Mouse (Mus musculus): ENCODE results near the gene Nop2. TPM values are rescaled to one million over a fixed set of nuclear protein-coding genes. Genes with fewer than 3 reads are reported as not detected.

The Nop2 gene
- polyA plus RNA-seq, 1 experiment from 2014 or later: 67.2 TPM

- H3K4me1 ChIP-seq (ENCODE audit: control insufficient read depth, insufficient read depth, low read length): peaks cover 24% of the 10 kb centered on the region
- H3K9me3 ChIP-seq (ENCODE audit: control insufficient read depth, low read length): no peaks in the 10 kb centered on the region
- peak overlapping the region; percentile 79 for H3K27ac ChIP-seq (ENCODE audit: low read depth, low read length)
- ATAC-seq (ENCODE audit: low FRiP score, low TSS enrichment): peak; percentile 4; the same call in 1 of the 2 replicates
- H3K4me3 ChIP-seq (ENCODE audit: low read length): peak overlapping the region; percentile 74; the same call in 1 of the 2 replicates
- peaks cover 68% of the 10 kb centered on the region for H3K36me3 ChIP-seq (ENCODE audit: control insufficient read depth, insufficient read depth, low read length)
- no peaks in the 10 kb centered on the region for H3K27me3 ChIP-seq (ENCODE audit: control insufficient read depth, insufficient read depth, low read length)
- 17% methylated on average over 10 of the region's 10 CpGs for WGBS
- H3K9ac ChIP-seq (ENCODE audit: low read depth, low read length): peak overlapping the region; percentile 55; the same call in 1 of the 2 replicates
- H3K4me2 ChIP-seq (replicated peaks; ENCODE audit: low read depth, low read length): peak overlapping the region; percentile 54
Measured at GRCm38 (mm10) chr6:125166861-125167650, 35.3 kb downstream of the Nop2 start.

GRCm38 (mm10) chr6:125168086-125168485 lies 36.4 kb downstream of the Nop2 start:
- ATAC-seq (ENCODE audit: low FRiP score, low TSS enrichment): no peak
- Histone ChIP-seq H3K9ac (ENCODE audit: low read depth, low read length) (no peak overlapping the region), H3K4me1 (ENCODE audit: control insufficient read depth, insufficient read depth, low read length) (peaks cover 24% of the 10 kb centered on the region), H3K36me3 (ENCODE audit: control insufficient read depth, insufficient read depth, low read length) (peaks cover 71% of the 10 kb centered on the region), H3K4me3 (ENCODE audit: low read length) (no peak overlapping the region), H3K27ac (ENCODE audit: low read depth, low read length) (no peak overlapping the region), H3K9me3 (ENCODE audit: control insufficient read depth, low read length) (no peaks in the 10 kb centered on the region), H3K27me3 (ENCODE audit: control insufficient read depth, insufficient read depth, low read length) (no peaks in the 10 kb centered on the region), H3K4me2 (replicated peaks; ENCODE audit: low read depth, low read length) (no peak overlapping the region)
- WGBS: 90% methylated on average over 14 of the region's 14 CpGs

- H3K4me3 ChIP-seq (ENCODE audit: low read length): no peak overlapping the region
- ATAC-seq (ENCODE audit: low FRiP score, low TSS enrichment): no peak
- H3K9ac ChIP-seq (ENCODE audit: low read depth, low read length): no peak overlapping the region
- peaks cover 15% of the 10 kb centered on the region for H3K4me1 ChIP-seq (ENCODE audit: control insufficient read depth, insufficient read depth, low read length)
- no peaks in the 10 kb centered on the region for H3K9me3 ChIP-seq (ENCODE audit: control insufficient read depth, low read length)
- 82% methylated on average over 6 of the region's 6 CpGs for WGBS
- no peaks in the 10 kb centered on the region for H3K27me3 ChIP-seq (ENCODE audit: control insufficient read depth, insufficient read depth, low read length)
- H3K36me3 ChIP-seq (ENCODE audit: control insufficient read depth, insufficient read depth, low read length): peaks cover 82% of the 10 kb centered on the region
- no peak overlapping the region for H3K27ac ChIP-seq (ENCODE audit: low read depth, low read length)
- no peak overlapping the region for H3K4me2 ChIP-seq (replicated peaks; ENCODE audit: low read depth, low read length)
Measured at GRCm38 (mm10) chr6:125170194-125170593, 38.5 kb downstream of the Nop2 start.

- H3K4me1 ChIP-seq (ENCODE audit: control insufficient read depth, insufficient read depth, low read length): peaks cover 2% of the 10 kb centered on the region
- no peaks in the 10 kb centered on the region for H3K27me3 ChIP-seq (ENCODE audit: control insufficient read depth, insufficient read depth, low read length)
- no peak overlapping the region for H3K9ac ChIP-seq (ENCODE audit: low read depth, low read length)
- no peak for ATAC-seq (ENCODE audit: low FRiP score, low TSS enrichment)
- peaks cover 99% of the 10 kb centered on the region for H3K36me3 ChIP-seq (ENCODE audit: control insufficient read depth, insufficient read depth, low read length)
- H3K9me3 ChIP-seq (ENCODE audit: control insufficient read depth, low read length): no peaks in the 10 kb centered on the region
- H3K27ac ChIP-seq (ENCODE audit: low read depth, low read length): no peak overlapping the region
- H3K4me2 ChIP-seq (replicated peaks; ENCODE audit: low read depth, low read length): no peak overlapping the region
- no peak overlapping the region for H3K4me3 ChIP-seq (ENCODE audit: low read length)
- 97% methylated on average over 2 of the region's 2 CpGs for WGBS
Measured at GRCm38 (mm10) chr6:125172474-125172873, 40.8 kb downstream of the Nop2 start.

GRCm38 (mm10) chr6:125173256-125173655 lies 41.5 kb downstream of the Nop2 start:
- no peaks in the 10 kb centered on the region for H3K4me1 ChIP-seq (ENCODE audit: control insufficient read depth, insufficient read depth, low read length)
- no peak overlapping the region for H3K27ac ChIP-seq (ENCODE audit: low read depth, low read length)
- no peak overlapping the region for H3K4me3 ChIP-seq (ENCODE audit: low read length)
- ATAC-seq (ENCODE audit: low FRiP score, low TSS enrichment): no peak
- H3K9me3 ChIP-seq (ENCODE audit: control insufficient read depth, low read length): no peaks in the 10 kb centered on the region
- no peak overlapping the region for H3K9ac ChIP-seq (ENCODE audit: low read depth, low read length)
- peaks cover 99% of the 10 kb centered on the region for H3K36me3 ChIP-seq (ENCODE audit: control insufficient read depth, insufficient read depth, low read length)
- no peak overlapping the region for H3K4me2 ChIP-seq (replicated peaks; ENCODE audit: low read depth, low read length)
- H3K27me3 ChIP-seq (ENCODE audit: control insufficient read depth, insufficient read depth, low read length): no peaks in the 10 kb centered on the region
- 93% methylated on average over 7 of the region's 7 CpGs for WGBS

- H3K36me3 ChIP-seq (ENCODE audit: control insufficient read depth, insufficient read depth, low read length): peaks cover 99% of the 10 kb centered on the region
- H3K4me1 ChIP-seq (ENCODE audit: control insufficient read depth, insufficient read depth, low read length): no peaks in the 10 kb centered on the region
- no peaks in the 10 kb centered on the region for H3K27me3 ChIP-seq (ENCODE audit: control insufficient read depth, insufficient read depth, low read length)
- ATAC-seq (ENCODE audit: low FRiP score, low TSS enrichment): no peak
- no peaks in the 10 kb centered on the region for H3K9me3 ChIP-seq (ENCODE audit: control insufficient read depth, low read length)
- H3K9ac ChIP-seq (ENCODE audit: low read depth, low read length): no peak overlapping the region
- 84% methylated on average over 5 of the region's 5 CpGs for WGBS
- H3K27ac ChIP-seq (ENCODE audit: low read depth, low read length): no peak overlapping the region
- no peak overlapping the region for H3K4me2 ChIP-seq (replicated peaks; ENCODE audit: low read depth, low read length)
- no peak overlapping the region for H3K4me3 ChIP-seq (ENCODE audit: low read length)
Measured at GRCm38 (mm10) chr6:125175469-125175868, 43.8 kb downstream of the Nop2 start.

GRCm38 (mm10) chr6:125179601-125180000 lies 47.9 kb downstream of the Nop2 start:
- WGBS: 91% methylated on average over 7 of the region's 7 CpGs
- ATAC-seq (ENCODE audit: low FRiP score, low TSS enrichment): no peak
- Histone ChIP-seq H3K4me3 (ENCODE audit: low read length) (no peak overlapping the region), H3K4me2 (replicated peaks; ENCODE audit: low read depth, low read length) (no peak overlapping the region), H3K4me1 (ENCODE audit: control insufficient read depth, insufficient read depth, low read length) (no peaks in the 10 kb centered on the region), H3K9ac (ENCODE audit: low read depth, low read length) (no peak overlapping the region), H3K27me3 (ENCODE audit: control insufficient read depth, insufficient read depth, low read length) (no peaks in the 10 kb centered on the region), H3K27ac (ENCODE audit: low read depth, low read length) (no peak overlapping the region), H3K36me3 (ENCODE audit: control insufficient read depth, insufficient read depth, low read length) (peaks cover 100% of the 10 kb centered on the region), H3K9me3 (ENCODE audit: control insufficient read depth, low read length) (no peaks in the 10 kb centered on the region)

GRCm38 (mm10) chr6:125182133-125182532 lies 50.4 kb downstream of the Nop2 start:
- ATAC-seq (ENCODE audit: low FRiP score, low TSS enrichment): no peak

GRCm38 (mm10) chr6:125186203-125186602 lies 54.5 kb downstream of the Nop2 start:
- H3K27ac ChIP-seq (ENCODE audit: low read depth, low read length): no peak overlapping the region
- H3K27me3 ChIP-seq (ENCODE audit: control insufficient read depth, insufficient read depth, low read length): no peaks in the 10 kb centered on the region
- no peak overlapping the region for H3K4me3 ChIP-seq (ENCODE audit: low read length)
- peaks cover 6% of the 10 kb centered on the region; the same call in 1 of the 2 replicates for H3K4me1 ChIP-seq (ENCODE audit: control insufficient read depth, insufficient read depth, low read length)
- ATAC-seq (ENCODE audit: low FRiP score, low TSS enrichment): no peak
- no peak overlapping the region for H3K4me2 ChIP-seq (replicated peaks; ENCODE audit: low read depth, low read length)
- H3K9ac ChIP-seq (ENCODE audit: low read depth, low read length): no peak overlapping the region
- H3K9me3 ChIP-seq (ENCODE audit: control insufficient read depth, low read length): no peaks in the 10 kb centered on the region
- peaks cover 86% of the 10 kb centered on the region for H3K36me3 ChIP-seq (ENCODE audit: control insufficient read depth, insufficient read depth, low read length)
- WGBS: 87% methylated on average over 10 of the region's 10 CpGs

More at GRCm38 (mm10) chr6:125182133-125182532, 50.4 kb downstream of the Nop2 start:
- H3K4me3 ChIP-seq (ENCODE audit: low read length): no peak overlapping the region
- H3K4me2 ChIP-seq (replicated peaks; ENCODE audit: low read depth, low read length): no peak overlapping the region
- H3K27me3 ChIP-seq (ENCODE audit: control insufficient read depth, insufficient read depth, low read length): no peaks in the 10 kb centered on the region
- H3K4me1 ChIP-seq (ENCODE audit: control insufficient read depth, insufficient read depth, low read length): no peaks in the 10 kb centered on the region
- H3K27ac ChIP-seq (ENCODE audit: low read depth, low read length): no peak overlapping the region
- H3K9ac ChIP-seq (ENCODE audit: low read depth, low read length): no peak overlapping the region
- peaks cover 100% of the 10 kb centered on the region for H3K36me3 ChIP-seq (ENCODE audit: control insufficient read depth, insufficient read depth, low read length)
- WGBS: 90% methylated on average over 5 of the region's 5 CpGs
- H3K9me3 ChIP-seq (ENCODE audit: control insufficient read depth, low read length): no peaks in the 10 kb centered on the region

Data from kidney, embryonic 14.5 days (tissue).